Mouse (Mus musculus) thymus, adult 2 months (tissue): Measurements from ENCODE around the gene Lrrfip2. TPM values are rescaled to one million over a fixed set of nuclear protein-coding genes. Genes with fewer than 3 reads are reported as not detected.

ENCODE experiments used
- DNase-seq: peaks from one replicate; pipeline ENCODE4 v3.0.0; 2021
- H3K27ac ChIP-seq: fragments of 200-500 bp; 2 replicates; pipeline ENCODE4 v1.5.1; 2012; ENCODE audit warnings: low read length, control low read depth; ENCODE audit not compliant: control insufficient read depth, insufficient read depth
- H3K27me3 ChIP-seq: fragments of 200-500 bp; 2 replicates; pipeline ENCODE4 v1.6.1; 2012; ENCODE audit warnings: mild to moderate bottlenecking, low read length, moderate library complexity, mixed read lengths; ENCODE audit not compliant: control insufficient read depth, insufficient read depth
- H3K36me3 ChIP-seq: fragments of 200-500 bp; 2 replicates; pipeline ENCODE4 v1.6.1; 2012; ENCODE audit warnings: mild to moderate bottlenecking, low read length, moderate library complexity; ENCODE audit not compliant: control insufficient read depth, insufficient read depth
- H3K4me1 ChIP-seq: fragments of 200-500 bp; replicated peaks from 2 replicates; pipeline ENCODE4 v1.6.1; 2012; ENCODE audit warnings: low read length; ENCODE audit not compliant: control insufficient read depth, insufficient read depth
- H3K4me3 ChIP-seq: fragments of 200-500 bp; 2 replicates; pipeline ENCODE4 v1.5.1; 2012; ENCODE audit warnings: mild to moderate bottlenecking, low read length, control low read depth, moderate library complexity; ENCODE audit not compliant: control insufficient read depth, insufficient read depth
- CTCF ChIP-seq: fragments of 200-500 bp; IDR thresholded peaks from 2 replicates; pipeline ENCODE4 v1.5.1; 2012; ENCODE audit warnings: mild to moderate bottlenecking, control low read depth, low read length, moderate library complexity, borderline replicate concordance; ENCODE audit not compliant: control insufficient read depth, poor library complexity, insufficient read depth; ENCODE audit errors: extremely low read depth
- POLR2A ChIP-seq: fragments of 200-500 bp; IDR thresholded peaks from 2 replicates; pipeline ENCODE4 v1.6.1; 2012; ENCODE audit warnings: mild to moderate bottlenecking, low read length, control low read depth, moderate library complexity; ENCODE audit not compliant: control insufficient read depth, poor library complexity, insufficient read depth; ENCODE audit errors: extremely low read depth
- WGBS: fragments of 180-500 bp; shearing (Covaris S2); methylation state at CpG from one replicate; pipeline ENCODE4 v1.1.7; 2018; 5-methylcytosine and 5-hydroxymethylcytosine counted together
- polyA plus RNA-seq: library from polyadenylated mRNA; depleted of rRNA; stranded (reverse); fragments of >200 nt; gene quantifications from 2 replicates; pipeline ENCODE4 v1.2.3, GENCODE M21; 2012

The Lrrfip2 gene
- polyA plus RNA-seq, 1 experiment, result 8.4 TPM

DNA sequence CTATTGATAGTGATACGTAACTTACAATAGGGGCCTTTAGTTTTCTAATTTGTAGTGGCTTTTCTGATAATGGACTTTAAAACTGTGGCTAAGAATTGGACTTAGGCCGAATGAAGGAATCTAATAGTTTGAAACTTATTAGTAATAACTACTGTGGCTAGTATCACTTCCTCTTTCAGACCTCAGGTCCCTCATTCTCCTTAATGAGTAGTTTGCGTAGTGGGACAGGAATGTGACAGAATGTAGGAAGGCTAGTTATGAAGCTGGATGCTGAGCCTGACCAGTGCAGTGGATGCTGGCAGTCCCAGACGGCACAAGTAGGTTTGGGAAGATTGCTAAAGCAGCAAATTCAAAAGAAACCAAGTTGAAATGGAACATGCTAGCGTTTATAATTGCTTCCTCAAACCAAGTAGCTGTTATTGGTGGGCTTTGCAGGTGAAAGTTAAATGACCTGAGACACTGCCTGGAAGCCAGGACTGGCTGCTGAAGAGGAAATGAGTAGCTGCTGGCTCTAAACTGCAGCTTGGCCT is 103.2 kb downstream of the Lrrfip2 start:
- H3K27me3 ChIP-seq, result no peaks in the 10 kb centered on the region
- peaks cover 13% of the 10 kb centered on the region; the same call in 1 of the 2 replicates for H3K36me3 ChIP-seq
- H3K4me1 ChIP-seq, result no peaks in the 10 kb centered on the region
- no peak overlapping the region for H3K27ac ChIP-seq
- no peak overlapping the region for H3K4me3 ChIP-seq
- no peak for DNase-seq
- WGBS, result 82% methylated on average over 5 of the region's 5 CpGs
- TF ChIP-seq POLR2A, result no peak
- no peak for TF ChIP-seq CTCF

DNA sequence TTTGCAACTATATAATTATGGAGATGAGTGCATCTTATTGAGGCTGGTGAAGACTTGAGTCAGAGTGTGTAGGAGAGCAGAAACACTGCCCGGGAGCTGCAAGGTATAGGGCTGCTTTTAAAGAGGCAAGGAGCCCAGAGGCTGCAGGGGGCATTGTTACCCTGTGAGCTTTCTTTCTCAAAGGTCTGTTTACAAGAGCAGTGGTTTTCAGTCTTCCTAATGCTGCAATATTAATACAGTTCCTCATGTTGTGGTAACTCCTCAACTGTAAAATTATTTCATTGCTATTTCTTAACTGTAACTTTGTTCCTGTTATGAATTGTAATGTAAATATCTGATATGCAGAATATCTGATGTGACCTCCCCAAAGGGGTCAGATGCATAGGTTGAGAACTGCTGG is 104.2 kb downstream of the Lrrfip2 start:
- Histone ChIP-seq H3K27me3 (no peaks in the 10 kb centered on the region), H3K36me3 (peaks cover 16% of the 10 kb centered on the region; the same call in 1 of the 2 replicates), H3K4me3 (no peak overlapping the region), H3K27ac (no peak overlapping the region), H3K4me1 (no peaks in the 10 kb centered on the region)
- no peak for DNase-seq
- WGBS, result 95% methylated on average over 1 of the region's 1 CpGs
- TF ChIP-seq POLR2A, result no peak
- no peak for TF ChIP-seq CTCF

DNA sequence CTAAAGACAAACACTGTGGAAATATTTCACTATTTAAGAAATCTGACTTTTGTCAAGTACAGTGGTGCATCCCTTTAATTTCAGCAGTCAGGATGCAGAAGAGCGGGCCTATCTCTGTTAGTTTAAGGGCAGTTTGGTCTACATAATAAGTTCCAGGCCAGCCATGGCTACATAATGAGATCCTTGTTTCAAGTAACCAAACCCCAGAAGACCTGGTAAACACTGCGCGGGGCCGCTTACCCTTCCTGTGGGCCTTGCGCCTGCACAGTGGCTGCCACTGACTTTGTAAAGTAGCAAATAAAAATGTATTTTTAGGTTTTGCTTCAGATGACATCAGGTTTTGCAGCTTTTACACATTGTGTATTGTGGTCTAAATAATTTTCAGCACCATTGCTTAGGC is 106.0 kb downstream of the Lrrfip2 start:
- DNase-seq, result no peak
- H3K27me3 ChIP-seq, result no peaks in the 10 kb centered on the region
- 97% methylated on average over 5 of the region's 5 CpGs for WGBS
- H3K4me3 ChIP-seq, result no peak overlapping the region
- no peaks in the 10 kb centered on the region for H3K4me1 ChIP-seq
- no peak overlapping the region for H3K27ac ChIP-seq
- TF ChIP-seq CTCF, result no peak
- TF ChIP-seq POLR2A, result no peak
- peaks cover 30% of the 10 kb centered on the region for H3K36me3 ChIP-seq

DNA sequence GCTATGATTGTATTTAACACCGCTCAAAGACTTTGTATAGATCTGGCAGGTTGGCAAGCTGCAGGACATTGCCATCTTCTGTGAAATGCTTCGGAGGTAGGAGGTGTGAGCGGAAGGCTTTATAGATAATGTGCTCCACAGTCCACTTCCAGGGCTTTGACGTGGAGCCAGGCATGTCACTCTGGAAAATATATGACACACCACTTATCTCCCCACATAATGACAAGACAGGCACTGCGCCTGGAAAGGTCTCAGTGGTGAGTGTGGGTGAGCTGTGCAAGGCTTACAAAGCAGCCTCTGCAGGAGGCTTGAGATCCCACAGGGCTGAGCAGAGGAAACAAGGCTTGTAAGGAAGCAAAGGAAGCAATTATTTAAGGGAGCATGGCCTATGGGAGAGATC is 111.1 kb downstream of the Lrrfip2 start:
- H3K36me3 ChIP-seq, result peaks cover 54% of the 10 kb centered on the region
- TF ChIP-seq POLR2A (no peak), CTCF (no peak)
- no peak overlapping the region for H3K27ac ChIP-seq
- WGBS, result 96% methylated on average over 5 of the region's 5 CpGs
- no peaks in the 10 kb centered on the region for H3K27me3 ChIP-seq
- H3K4me3 ChIP-seq, result no peak overlapping the region
- H3K4me1 ChIP-seq, result no peaks in the 10 kb centered on the region
- no peak for DNase-seq

DNA sequence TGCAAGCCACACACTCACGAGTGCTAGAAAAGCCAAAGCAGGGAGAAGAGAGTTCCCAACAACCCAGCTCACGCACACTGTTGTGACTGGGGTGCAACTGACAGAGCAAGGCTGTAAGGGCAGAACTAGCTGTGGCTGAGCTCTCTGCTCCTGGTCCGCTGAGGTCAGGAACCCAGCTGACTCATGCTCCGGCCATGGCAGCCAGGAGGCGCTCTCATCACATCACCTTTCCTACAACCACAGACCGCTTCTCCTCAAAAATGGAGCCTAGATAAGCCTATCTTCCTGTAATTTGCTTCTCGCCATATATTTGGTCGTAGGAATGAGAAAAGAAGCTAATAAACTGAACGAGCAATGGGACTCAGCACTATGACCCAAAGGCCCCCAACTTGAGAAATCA is 117.3 kb downstream of the Lrrfip2 start:
- TF ChIP-seq CTCF (no peak), POLR2A (no peak)
- peaks cover 48% of the 10 kb centered on the region for H3K36me3 ChIP-seq
- H3K4me3 ChIP-seq, result no peak overlapping the region
- H3K4me1 ChIP-seq, result no peaks in the 10 kb centered on the region
- DNase-seq, result peak; percentile 8
- H3K27ac ChIP-seq, result no peak overlapping the region
- H3K27me3 ChIP-seq, result no peaks in the 10 kb centered on the region
- 97% methylated on average over 9 of the region's 9 CpGs for WGBS

DNA sequence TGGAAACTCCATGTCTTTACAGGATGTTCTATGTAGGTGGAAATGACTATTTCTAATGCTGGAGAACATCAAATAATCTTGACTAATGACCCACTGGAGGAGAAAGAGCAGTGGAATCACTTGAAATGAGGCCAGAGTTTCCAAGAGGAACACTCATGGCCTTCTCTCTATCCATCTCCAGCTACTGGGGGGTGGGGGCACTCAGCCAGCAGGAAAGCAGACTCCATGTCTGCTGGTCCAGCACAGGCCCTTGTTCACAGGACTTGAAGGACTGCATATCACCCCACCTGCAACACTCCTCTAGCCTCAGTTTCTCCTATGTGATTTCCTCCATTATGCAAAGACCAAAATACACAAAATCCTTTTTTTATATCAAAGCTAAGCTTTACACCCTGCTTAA is 120.3 kb downstream of the Lrrfip2 start:
- Histone ChIP-seq H3K27me3 (no peaks in the 10 kb centered on the region), H3K4me3 (no peak overlapping the region), H3K27ac (no peak overlapping the region), H3K4me1 (no peaks in the 10 kb centered on the region), H3K36me3 (peaks cover 50% of the 10 kb centered on the region)
- TF ChIP-seq POLR2A, result no peak
- no peak for TF ChIP-seq CTCF
- DNase-seq, result no peak

DNA sequence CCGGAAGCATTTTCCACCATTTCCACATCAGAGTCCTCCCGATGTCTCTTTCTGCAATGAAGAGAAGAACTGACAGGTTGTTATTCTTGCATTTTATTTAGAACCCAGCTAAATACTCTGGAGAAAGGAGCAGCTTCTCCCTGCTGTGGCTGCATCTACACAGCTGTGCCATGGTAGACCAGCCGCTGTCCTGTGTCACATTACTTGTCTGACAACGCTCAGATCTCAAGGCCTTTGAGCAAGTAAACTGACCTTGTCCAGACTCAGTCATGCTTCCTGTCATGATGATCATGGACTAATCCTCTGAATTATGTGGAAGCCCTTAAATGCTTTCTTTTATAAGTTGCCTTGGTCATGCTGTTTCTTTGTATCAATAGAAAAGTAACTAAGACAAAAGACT is 122.4 kb downstream of the Lrrfip2 start:
- Histone ChIP-seq H3K4me3 (no peak overlapping the region), H3K4me1 (no peaks in the 10 kb centered on the region), H3K27ac (no peak overlapping the region), H3K36me3 (peaks cover 41% of the 10 kb centered on the region), H3K27me3 (no peaks in the 10 kb centered on the region)
- no peak for DNase-seq
- WGBS, result 96% methylated on average over 4 of the region's 4 CpGs
- TF ChIP-seq POLR2A (no peak), CTCF (no peak)

DNA sequence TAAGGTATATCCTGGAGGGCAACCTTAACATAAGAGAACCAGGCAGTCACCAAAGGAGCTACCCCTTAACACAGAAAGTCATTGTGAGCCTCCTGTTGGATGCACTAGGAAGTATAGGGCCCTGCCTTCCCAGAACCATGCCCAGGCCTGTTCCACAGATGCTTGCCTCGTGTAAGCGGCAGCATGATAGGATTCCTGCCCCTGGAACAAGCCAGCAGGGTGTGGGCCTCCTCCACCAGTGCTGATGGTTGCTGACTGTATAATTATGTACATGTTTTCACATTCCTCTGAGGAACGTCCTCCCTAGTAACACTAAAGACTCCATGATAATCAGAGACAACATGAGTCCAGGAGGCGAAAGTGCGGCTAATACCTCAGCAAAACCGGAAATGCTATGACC is 126.0 kb downstream of the Lrrfip2 start:
- TF ChIP-seq CTCF (no peak), POLR2A (no peak)
- H3K4me3 ChIP-seq, result no peak overlapping the region
- no peak overlapping the region for H3K27ac ChIP-seq
- no peaks in the 10 kb centered on the region for H3K4me1 ChIP-seq
- no peaks in the 10 kb centered on the region for H3K27me3 ChIP-seq
- H3K36me3 ChIP-seq, result peaks cover 36% of the 10 kb centered on the region
- WGBS, result 94% methylated on average over 6 of the region's 6 CpGs
- DNase-seq, result no peak
